Mouse (Mus musculus) E14TG2a.4 (cell line): ENCODE data around the gene Rnf114.

Source experiments
- CTCF ChIP-seq: conservative IDR thresholded peaks from 2 replicates; pipeline ENCODE4 v1.5.1; 2014; ENCODE audit warnings: low read length
- NANOG ChIP-seq: IDR thresholded peaks from 2 replicates; pipeline ENCODE4 v1.6.1; 2014; ENCODE audit warnings: borderline replicate concordance, low read length, mixed read lengths

- TF ChIP-seq CTCF (no peak), NANOG (no peak)
Measured at GRCm38 (mm10) chr2:167443411-167444193, 48.8 kb upstream of the Rnf114 start.
